Mouse (Mus musculus) spleen, postnatal 4 days (tissue): Measurements from ENCODE around the gene Wnt10a.
"Not testable (repeated sequence)": the region's sequence is repeated elsewhere in the genome, so short reads cannot be mapped to it uniquely, and the experiment has no call there.

Experiments used
- DNase-seq, 2 experiments: peaks; one replicate each; pipeline ENCODE4 v3.0.0; 2022; ENCODE audit warnings: low spot score in 2 of 2

The Wnt10a gene

DNA sequence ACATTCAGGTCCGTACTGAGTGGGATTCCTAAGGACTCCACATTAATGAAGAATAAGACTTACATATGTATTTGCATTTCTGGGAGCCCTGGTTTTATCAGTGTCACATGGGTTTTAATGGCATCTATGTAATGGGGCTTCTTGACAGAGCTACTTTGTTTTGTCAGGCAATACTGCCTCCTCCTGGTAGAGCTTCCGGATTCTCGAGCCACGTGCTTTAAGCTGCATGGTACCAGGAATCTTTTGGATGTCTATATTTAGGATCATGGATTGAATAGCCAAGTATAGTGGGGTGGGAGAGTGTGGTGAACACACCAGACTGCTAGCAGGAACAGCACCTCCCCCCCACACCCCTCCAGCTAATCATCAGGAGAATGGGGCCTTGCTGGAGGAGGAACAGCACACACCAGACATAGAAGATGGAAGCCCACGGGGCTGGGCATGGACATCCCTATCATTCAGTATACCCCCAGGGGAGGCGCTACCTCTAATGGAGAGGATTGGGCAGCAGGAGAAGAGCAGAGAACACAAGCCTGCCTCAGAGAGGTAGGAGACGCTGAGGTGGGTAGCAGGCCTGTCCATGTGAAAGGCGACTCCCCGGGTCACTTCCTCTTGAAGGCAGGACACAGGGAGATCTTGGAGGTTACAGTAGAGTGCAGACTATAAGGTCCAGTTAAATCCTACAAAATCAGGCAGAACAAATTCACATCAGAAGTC, 23.8 kb downstream of the Wnt10a start:
- peak in 1 of 2 experiments; percentile 53 for DNase-seq

DNA sequence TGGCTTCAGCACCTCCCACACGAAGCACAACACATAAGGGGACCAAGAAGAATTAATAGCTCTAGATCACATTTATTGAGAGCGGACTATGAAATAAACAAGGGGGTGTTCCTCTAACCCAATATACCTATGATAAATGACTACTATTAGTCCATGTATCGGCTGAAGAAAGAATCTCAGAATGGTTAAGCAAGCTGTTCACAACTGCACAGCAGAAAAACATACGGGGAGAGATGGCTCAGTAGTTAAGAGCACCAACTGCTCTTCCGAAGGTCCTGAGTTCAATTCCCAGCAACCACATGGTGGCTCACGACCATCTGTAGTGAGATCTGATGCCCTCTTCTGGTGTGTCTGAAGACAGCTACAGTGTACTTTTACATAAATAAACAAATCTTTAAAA, 24.6 kb downstream of the Wnt10a start:
- not testable (repeated sequence) for DNase-seq

DNA sequence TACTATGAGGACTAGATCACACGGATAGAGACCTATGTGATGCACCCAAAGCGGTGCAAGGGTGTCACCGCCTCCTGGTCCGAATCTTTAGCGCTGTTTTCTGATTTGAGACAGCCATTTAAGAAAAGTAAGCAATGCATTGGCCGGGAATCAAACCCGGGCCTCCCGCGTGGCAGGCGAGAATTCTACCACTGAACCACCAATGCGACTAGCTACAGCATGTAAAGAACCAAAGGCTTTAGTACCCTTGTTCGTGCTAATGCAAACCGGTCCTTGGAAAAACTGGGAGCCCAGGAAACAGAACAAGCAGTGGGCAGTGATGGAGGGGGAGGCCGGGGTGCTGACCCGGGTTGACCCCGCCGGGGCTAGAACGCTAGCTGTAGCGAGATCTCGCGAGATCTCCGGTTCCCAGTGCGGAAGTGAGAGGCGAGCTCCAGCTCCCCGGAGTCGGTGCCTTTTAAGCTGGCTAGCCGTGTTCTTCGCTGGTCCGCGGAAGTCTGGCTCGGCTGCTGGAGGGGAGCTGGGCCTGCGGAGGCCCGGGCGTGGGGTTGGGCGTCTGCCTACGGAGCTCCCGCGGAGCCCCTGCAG, 25.4 kb downstream of the Wnt10a start:
- DNase-seq, result peak; percentile 80 to 91

DNA sequence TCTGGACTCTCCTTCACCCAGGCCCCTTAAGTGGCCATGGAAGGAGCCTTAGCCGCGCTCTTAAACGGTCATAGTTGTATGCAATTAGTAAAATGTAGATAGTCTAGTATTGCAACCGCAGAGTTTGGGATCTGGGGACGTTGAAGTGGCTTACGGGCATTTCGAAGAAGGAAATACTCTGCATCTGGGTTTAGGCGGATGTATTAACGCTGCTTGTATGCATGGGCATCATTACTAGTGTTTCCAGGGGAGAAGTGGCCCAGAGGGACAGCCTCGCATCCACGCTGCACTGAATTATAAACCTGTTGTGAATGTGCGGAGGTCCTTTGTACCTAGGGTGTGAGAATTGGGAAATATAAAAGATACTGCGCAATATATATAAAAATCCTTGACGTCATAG, 25.9 kb downstream of the Wnt10a start:
- no peak for DNase-seq

DNA sequence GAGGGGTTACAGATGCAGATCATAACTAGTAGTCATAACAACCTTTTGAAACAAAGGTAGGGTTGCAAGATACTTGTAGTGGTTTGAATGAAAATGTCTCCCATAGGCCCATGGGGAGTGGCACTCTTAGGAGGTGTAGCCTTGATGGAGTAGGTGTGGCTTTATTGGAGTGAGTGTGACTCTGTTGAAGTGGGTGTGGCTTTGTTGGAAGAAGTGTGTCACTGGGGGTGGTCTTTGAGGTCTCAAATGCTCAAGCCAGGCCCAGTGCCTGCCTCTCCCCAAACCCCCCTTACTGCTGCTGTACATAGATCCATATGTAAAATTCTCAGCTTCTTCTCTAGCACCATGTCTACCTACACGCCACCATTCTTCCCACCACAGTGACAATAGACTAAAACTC, 27.2 kb downstream of the Wnt10a start:
- DNase-seq, result no peak

DNA sequence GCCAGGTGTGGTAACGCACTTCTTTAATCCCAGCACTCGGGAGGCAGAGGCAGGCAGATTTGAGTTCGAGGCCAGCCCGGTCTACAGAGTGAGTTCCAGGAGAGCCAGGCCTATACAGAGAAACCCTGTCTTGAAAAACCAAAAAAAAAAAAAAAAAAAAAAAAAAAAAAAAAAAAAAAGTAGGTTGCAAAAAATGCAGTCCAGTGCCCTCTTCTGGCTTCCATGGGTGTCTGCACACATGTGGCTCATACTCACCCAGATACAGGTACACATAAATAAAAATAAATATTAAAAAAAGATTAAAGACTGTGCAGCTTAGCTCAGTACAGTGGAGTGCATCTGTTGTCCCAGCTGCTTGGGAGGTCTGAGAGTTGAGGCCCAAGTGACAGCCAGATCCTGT, 32.3 kb downstream of the Wnt10a start:
- not testable (repeated sequence) for DNase-seq

DNA sequence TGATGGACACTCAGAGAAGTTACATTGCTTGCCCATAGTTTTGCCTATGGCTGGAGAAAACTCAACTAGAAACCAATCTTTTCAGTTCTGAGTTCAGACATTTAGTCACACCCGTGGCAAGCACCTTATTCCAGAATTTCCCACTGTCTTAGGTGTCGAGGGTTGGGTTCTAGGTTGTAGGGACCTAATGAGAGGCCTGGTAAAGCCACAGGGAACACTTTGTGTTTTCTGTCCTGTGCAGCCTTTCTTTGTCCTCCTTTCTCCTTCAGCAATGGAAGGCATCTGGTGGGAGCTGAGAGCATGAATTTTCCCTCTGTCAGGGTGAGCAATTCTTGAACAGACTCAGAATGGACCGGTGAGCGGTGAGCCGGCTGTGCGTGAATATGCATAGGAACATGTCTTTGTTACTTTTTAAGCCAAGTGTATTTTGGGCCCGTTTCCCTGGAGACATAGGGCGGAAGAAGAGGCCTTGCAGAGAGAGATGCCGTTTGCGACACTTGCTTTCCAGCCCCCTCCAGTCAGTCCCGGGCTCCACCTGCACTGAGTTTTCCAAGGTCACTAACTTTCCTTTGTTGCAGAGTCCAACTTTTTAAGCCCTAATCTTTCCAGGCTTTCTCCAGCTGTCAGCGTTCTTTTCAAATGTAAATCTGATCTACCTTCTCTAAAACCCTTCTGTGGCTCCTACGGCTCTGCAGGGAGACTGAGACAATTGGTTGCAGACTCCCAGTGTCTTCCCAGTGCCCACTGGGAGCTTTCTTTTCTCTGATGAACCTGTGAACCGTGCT, 33.4 kb downstream of the Wnt10a start:
- DNase-seq, result no peak

DNA sequence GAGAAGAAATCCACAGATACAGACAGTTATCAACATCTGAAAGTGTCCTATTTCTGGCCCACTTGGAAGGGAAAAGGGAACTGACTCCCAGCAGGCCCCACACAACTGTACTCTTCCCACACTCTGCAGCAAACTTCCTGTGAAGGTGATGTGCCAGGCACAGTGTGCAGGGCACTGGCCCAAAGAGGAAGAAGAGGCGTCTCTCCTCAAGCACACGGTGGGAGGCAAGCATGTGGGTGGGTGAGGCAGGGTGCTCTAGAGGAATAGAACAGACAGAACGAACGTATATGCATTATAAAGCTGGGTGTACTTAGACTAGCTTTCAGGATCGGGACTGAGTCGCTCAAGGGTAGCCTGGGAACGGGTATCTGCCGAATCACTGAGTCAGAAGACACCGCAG, 38.7 kb downstream of the Wnt10a start:
- no peak for DNase-seq

DNA sequence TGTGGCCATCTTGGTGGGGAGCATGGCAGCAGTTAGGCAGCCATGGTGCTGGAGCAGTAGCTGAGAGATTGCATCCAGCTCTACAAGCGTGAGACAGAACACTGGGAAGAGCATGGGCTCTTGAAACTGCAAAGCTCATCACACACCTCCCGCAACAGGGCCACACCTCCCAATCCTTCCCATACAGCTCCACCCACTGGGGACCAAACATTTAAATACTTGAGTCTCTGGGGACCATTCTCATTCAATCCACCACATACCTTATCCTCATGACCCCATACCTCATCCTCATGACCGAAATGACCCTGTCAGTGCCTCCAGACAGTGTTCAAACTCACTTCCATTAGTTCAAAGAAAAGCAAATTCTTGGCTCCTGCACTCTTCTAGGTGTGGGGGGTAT, 41.9 kb downstream of the Wnt10a start:
- no peak for DNase-seq

DNA sequence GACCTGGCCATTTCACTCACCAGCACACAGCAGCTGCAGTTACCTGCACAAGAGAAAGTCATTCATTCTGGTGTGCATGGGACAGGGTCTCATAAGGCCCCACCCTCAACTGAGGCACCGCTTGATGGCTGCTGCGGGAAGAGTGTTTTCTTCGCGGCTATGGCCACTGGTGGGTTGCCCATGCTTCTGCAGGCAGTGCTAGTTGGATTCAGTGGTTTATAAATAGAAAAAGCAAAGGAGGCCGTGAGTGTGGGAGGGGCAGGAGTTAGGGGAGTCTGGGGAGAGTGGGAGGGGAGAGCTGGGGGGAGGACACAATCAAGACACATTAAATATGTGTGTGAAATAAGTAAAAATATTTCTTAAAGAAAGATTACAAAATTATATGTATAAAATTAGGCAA, 51.8 kb downstream of the Wnt10a start:
- no peak for DNase-seq

DNA sequence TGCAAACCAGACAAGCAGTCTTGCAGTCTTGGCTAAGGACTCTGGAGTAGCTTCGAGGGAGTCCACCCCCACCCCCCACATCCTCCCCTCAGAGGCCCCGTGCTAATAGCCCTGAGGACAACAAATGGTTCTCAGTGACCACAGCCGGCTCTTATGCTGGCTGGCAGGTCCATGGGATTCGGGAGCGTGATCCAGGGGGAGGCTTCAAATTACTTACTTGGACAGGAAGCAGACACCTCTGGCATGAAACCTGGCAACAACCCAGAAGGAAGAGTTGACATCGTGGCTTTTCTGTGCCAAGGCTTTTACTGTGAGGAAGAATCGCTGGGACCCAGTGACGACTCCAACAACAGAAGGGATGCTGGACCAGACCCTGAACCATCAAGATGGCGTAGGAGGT, 55.0 kb downstream of the Wnt10a start:
- DNase-seq, result no peak

DNA sequence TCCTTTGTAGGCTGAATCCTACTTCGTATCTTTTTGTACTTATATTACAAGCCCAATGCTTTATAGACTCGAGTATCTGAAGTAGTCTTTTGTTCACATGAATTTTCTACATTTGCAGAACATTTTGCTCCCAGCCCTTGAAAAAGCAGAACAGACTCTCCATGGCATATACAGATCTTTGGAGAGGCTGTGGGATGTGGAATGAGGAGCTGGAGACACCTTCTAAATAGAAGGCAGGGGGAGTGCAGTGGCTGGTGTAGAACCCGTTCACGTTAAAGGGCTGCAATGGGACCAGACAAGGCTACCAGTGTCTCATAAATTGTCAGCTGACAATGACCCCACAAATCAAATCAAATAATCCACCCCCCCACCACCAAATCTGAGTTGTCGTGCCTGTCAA, 57.6 kb downstream of the Wnt10a start:
- no peak for DNase-seq

DNA sequence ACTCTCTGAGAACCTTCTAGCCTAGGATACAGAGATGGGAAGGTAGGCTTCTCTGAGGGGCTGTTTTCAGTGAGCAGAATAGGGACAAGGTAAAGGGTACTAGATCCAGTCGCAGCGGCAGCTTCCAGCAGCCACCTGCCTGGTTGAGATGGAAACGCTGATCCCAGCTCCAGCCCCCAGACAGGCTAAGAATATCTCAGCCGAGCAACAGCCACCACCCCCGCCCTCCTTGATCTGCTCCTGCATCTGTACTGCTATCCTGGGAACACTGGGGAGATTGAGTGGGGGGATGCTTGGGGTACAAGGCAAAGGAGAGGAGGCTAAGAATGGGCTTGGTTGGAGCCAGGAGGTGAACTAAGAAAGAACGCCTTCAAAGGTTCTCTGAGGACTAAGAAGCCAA, 58.9 kb downstream of the Wnt10a start:
- DNase-seq, result no peak

DNA sequence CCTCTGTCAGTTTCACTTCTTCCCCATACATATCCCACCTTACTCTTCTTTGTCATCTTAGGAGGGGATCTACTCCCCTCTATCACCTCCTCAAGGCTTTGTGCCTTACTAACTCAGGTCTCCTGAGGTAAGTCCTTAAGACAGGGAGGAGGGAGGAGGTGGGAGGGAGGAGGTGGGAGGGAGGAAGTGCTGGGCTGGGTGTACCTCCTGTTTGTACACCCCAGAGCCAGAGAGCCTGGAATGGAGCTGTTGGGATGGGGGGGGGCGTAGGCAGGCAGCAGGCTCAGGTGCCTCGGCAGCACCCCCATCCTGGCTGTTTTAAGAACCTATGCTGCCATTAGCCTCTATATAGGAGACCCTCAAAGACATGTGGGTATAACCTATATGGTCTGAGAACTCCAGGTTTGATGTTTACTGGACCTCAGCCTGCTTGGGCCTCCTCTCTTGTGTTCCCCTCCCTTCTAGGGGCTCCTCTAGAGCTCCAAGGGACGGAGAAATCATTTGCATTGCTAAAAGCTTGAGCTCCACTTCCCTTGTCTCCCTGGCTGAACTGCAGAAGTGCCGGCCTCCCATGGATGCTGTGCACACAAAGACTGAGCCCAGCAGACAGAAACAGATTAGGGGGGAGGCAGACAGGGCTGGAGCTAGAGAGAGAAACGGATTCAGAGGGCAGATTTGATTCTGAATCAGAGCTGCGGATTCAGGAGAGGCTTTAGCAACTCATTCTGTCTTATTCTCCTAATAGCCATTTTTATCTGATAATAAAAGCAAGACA, 59.9 kb downstream of the Wnt10a start:
- DNase-seq, result no peak
